Mouse (Mus musculus): ENCODE results near the gene Cela3a. TPM values are rescaled to one million over a fixed set of nuclear protein-coding genes. Genes with fewer than 3 reads are reported as not detected.

Cela3a gene
- not detected for total RNA-seq (2023)

GRCm38 (mm10) chr4:137409691-137410090 is at the start of gene Cela3a:
TSS of gene Cela3a (minus strand) at chr4:137409791.

GRCm38 (mm10) chr4:137453234-137453767 is 43.7 kb upstream of the Cela3a start, which contains the start of gene 1700013G24Rik:
TSS of gene 1700013G24Rik (plus strand) at chr4:137453284.

DNA sequence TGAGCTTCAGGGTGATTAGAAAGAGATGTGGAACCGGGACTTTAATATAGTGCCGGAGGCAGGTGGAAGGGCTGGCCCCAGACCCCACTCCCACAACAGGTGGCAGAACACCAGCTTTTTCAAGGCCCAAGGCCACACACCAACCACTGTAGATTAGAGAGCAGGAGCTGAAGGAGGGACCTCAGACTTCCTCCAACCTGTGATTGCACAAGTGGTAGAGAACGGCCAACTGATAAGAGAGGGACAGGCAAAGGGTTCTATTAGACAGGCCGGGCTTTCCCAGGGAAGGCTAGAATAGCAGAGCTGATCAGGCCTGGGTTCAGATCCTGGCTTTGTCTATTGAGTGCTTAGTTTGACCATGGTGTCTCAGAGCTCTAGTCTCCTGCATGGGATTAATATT is 20.9 kb upstream of the Cela3a start, which contains the start of gene Cela3b:
Cela3b (minus strand) TSS at position 39 of the 400 bp plus-strand sequence.

DNA sequence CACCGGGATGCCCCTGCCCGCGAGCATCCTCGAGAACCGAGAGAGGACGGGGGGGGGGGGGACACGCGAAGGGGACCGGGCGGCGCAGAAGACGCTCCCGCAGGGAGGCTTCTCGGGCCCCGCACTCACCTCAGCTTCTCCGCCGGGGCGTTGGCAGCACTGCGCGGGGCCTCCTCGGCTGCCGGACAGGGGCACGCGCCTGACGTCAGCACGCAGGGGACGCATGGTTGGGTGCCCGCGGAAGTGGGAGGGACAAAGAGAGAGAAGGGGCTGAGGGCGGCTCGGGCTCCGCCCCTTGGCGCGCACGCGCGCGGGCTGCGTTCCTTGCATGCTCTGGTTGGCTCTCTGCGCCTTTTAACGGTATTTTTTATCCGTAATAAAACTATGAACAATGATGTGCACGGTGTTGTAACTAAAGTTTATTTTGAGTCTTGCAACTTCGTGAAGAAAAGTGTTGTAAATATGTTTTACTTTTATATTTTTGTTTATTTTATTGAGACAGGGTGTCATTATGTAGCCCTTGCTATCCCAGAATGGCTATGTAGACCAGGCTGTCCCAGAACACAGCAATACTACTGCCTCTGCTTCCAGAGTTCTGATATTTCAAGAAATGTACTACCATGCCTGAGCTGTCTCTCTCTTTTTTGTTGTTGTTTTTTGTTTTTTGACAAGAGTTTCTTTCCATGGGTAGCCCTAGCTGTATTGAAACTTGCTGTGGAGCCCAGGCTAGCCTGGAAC is 51.9 kb downstream of the Cela3a start, which contains the start of gene Cdc42:
Cdc42 (minus strand) TSS at position 204 of the 738 bp plus-strand sequence.

Other genes with a start within 250 kb of the Cela3a start
- gene Wnt4, start 132.3 kb downstream of the Cela3a start, total RNA-seq (2023) = under 1 TPM in 1 of 2 experiments, not detected in 1; 0.29 TPM
- gene Cdc42, start 52.1 kb downstream of the Cela3a start, total RNA-seq (2023) = 100 to 1,000 TPM; 455 to 476 TPM
- not detected for gene Cela3b, start 20.7 kb upstream of the Cela3a start, total RNA-seq (2023)
- gene 1700013G24Rik, start 43.5 kb upstream of the Cela3a start, total RNA-seq (2023) = not detected
- 1 to 10 TPM; 1.3 to 3.9 TPM for gene Hspg2, start 59.0 kb upstream of the Cela3a start, total RNA-seq (2023)
- gene Ldlrad2, start 164.8 kb upstream of the Cela3a start, total RNA-seq (2023) = not detected
- gene Usp48, start 184.0 kb upstream of the Cela3a start, total RNA-seq (2023) = 100 to 1,000 TPM; 231 to 246 TPM

Data from B cell, adult 67 days (primary cell).